Mouse (Mus musculus): ENCODE measurements around the gene Gucy2c. TPM values are rescaled to one million over a fixed set of nuclear protein-coding genes. Genes with fewer than 3 reads are reported as not detected.

The Gucy2c gene
- not detected for total RNA-seq (2021)
- long read RNA-seq, experiment 1, result 0 reads
- long read RNA-seq, experiment 2, result 0 reads

DNA sequence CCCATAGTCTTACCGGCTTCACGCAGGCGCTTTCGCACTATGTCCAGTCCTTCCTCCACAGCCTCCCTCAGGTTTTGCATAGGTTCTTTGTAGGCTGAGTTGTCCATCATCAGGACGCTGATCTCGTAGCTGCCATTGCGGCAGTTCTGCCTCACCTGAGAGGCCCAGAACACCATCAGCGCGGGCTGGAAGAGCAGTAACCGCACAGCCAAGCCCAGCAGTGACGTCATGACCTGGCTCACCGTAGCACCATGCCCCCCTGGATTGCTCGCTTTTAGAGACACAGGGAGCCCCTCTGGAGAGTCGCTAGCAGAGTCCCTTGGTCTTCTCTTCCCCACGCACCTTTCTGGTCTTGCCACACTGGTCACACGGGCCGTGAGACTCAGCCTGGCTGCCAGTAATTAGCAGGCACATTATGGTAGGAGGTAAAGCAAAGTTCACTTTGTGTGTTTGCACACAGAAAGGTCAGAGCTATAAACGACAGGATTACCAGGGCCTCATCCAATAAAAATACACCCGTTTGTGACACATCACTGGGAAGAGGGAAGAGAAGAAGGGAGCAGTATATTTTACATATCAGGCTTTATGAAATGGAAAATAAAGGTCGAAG lies at the start of gene Gucy2c:
Gucy2c (minus strand) TSS at position 389 of the 610 bp plus-strand sequence.
- no peak for DNase-seq

DNA sequence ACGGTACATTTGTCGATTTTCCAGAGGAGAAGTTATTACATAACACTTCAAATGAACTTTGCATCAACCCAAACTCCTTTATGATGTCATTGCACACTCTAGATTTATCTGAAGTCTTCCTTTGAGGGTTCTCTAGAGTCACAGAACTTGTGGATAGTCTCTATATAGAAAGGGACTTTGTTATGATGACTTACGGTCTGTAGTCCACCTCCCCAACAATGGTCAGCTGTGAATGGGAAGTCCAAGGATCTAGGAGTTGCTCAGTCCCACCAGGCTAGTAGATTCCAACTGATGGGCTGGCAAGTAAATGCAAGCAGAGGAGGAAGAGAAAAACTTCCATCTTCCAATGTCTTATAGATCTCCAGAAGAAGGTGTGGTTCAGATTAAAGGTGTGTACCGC lies 47.1 kb upstream of the Gucy2c start:
- DNase-seq, result no peak

DNA sequence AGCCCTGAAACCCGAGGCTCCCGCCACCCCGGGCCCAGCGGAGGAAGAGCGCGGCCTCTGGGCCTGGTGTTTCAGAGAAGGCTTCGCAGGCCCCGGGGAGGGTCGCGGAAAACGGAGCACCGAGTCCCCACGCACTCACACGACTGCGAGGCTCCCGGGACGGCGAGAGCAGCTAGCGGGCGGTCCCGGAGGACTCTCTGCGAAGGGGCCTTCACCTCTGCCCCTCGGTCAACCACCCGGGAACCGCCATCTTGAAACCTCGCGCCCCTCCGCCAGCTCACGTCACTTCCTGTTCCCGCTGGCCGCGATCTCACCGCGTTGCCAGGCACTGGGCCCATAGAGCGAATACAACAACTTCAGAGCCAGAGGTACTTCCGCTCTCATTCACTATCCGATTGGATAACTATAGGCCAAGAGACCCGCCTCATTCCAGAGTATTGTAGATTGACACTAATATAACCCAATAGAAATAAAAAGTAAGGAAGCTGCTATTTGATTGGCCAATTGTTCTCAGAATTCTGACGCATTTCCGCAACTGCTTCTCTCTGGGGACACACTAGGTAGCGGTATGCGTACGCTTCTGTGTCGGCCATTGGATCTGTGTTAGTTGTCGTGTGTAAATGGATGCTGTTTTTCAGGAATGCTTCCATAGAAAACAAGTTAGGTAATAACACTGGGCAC lies 46.5 kb upstream of the Gucy2c start, which contains the start of gene Wbp11:
Wbp11 (minus strand) TSS at position 353 of the 681 bp plus-strand sequence.
- DNase-seq, result peak; percentile 96

DNA sequence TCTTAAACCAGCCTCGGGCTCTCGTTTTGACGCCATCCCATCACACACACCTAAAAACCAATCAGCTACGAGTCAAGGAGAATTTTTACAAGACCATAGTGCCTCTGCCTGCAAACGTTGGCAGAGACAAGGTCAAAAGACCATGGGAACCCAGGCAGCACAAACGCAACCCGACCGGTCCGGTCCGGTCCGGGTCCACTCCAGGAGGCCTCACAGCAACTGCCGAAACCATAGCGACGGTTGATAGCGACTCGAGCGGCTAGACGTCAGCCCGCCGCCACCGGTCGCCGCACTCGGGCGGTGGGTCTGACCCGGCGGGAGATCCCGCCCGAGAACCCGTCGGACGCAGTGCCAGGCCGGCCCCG lies 45.9 kb upstream of the Gucy2c start, which contains the start of gene BC049715:
BC049715 (plus strand) TSS at position 111 of the 365 bp plus-strand sequence.
- no peak for DNase-seq

DNA sequence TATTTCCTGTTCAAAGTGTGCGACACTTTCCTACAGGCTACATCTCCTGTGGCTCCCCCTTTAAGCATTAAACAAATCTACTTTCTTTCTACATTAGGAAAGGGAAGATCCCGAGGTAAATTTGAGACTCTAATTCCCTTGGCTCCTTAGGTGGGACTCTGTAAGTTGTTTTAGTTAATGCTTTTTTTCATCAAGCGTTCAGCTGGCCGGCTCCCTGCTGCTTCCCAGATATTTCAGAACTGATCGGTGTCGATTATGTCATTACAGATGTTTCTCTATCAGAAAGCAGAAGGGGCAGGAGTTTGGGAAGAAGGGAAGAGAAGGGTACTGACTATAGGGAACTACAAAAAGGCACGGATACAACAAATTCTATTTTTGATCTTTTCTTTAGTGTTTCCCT lies 45.6 kb upstream of the Gucy2c start:
- no peak for DNase-seq

DNA sequence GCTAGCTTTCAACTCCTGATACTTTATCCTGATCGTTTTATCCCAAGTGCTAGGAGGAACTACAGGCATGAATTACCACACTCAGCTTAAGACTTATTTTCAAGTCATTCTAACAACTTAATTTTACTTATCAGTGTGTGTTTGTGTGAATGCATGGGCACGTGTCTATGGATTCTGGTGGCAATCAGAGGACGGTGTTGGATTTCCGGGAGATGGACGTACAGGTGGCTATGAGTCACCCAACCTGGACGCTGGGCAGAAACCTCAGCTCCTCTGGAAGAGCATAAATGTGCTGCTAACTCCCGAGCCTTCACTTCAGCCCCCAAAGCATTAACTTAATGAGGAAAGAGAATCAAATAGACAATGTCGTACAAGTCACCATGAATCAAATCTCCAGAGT lies 43.4 kb upstream of the Gucy2c start:
- DNase-seq, result no peak

DNA sequence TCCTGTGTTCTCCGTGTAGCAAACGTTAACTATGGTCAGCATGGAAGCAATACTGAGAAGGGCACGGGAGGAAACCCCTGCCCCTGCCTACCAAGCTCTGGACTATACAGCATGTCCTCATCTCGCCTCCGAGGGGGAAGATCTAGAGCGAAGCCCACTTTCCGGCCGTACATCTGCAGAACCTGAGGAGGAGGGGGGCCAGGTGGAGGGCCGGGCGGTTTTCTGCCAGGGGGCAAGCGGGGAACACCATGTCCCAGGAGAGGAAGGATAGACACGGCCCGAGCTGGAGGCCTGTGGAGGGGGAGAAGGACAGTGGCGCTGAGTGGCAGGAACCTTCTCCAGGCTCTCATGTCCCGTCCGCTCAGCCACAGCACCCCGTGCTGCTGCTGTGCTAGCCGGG lies 39.5 kb upstream of the Gucy2c start:
- no peak for DNase-seq

DNA sequence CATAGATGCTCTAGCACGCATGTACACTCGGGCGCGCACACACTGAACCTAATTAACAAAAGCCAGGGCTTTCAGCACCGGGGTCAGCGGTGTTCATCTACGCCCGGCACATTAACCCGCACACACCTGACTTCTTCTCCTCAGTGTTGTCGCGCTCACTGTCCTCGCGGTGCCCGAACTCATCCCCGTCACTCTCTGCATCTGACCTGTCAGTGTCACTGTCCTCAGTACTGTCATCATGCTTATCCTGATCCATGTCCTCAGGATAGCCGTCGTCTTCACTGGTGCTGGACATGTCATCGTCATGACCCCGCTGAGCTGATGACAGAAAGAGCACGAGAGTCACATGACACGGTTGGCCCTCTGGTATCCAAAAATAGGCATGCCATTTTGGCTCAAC lies 38.8 kb upstream of the Gucy2c start:
- no peak for DNase-seq

DNA sequence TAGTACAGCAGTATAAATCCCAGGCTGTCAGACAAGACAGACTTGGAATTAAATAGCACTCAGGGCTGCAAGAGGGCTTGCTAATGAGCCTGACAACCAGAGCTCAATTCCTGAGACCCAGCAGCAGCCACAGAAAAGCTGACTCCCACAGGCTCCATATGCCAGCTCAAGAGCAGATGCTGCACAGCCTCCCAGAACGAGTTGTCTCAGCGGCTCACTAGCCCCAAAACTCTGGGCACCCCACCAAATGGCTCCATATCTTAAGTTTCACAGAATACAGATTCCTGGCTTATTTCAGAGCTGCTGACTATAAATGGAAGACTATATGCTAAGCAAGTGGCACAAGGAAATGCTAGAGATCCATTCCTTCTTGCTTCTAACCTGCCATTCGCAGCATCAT lies 36.0 kb upstream of the Gucy2c start:
- no peak for DNase-seq

DNA sequence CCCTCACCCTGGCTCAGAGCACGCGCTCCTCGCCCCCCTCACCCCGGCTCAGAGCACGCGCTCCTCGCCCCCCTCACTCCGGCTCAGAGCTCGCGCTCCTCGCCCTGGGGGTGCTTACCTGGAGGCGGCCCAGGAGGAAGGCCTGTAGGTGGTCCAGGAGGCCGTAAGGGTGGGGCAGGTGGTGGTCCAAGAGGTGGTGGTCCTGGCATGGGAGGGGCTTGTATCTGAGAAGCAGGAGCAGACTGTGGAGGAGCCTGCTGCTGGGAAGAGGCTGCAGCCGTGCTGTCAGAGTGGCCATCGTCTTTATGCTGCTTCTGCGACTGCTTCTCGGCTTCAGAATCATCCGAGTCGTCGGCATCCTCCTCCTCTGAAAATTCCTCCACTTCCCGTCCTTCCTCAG lies 35.3 kb upstream of the Gucy2c start:
- DNase-seq, result no peak

DNA sequence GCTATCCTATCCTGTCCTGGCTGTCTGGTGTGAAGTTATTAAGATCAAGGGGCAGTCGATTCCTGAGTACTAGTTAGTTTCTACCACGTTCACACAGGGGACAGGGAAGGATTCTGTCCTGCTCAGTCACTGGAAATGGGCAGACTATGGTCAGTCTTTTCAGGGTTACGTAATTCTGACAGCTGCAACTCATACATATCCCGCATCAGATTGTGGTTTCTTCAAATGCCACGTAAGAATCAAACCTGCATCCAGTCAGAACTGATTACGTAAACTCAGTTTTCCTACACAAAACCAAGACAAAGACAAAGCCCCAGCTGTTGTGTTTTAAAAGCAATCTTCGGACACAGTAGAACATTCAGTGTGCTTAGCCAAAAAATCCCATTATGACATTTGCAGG lies 33.8 kb upstream of the Gucy2c start:
- no peak for DNase-seq

DNA sequence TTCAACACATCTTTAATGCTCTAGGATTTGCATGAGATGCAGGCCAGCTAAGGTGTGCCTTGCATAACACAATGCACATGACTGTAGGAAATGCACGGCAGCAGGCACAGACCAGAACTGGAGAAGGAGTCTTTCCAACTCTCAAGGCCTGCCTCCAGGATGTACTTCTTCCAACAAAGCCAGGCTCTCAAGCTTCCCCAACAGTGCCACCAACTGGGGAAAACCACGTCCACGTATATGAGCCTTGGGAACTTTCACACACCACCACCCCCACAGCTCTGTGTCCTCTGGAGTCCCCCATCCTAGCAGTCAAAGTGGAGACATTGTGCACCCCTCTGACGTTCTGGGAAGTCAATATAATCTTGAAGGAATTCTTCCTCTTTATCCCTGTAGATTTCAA lies 31.6 kb upstream of the Gucy2c start:
- peak; percentile 45 to 55 for DNase-seq

DNA sequence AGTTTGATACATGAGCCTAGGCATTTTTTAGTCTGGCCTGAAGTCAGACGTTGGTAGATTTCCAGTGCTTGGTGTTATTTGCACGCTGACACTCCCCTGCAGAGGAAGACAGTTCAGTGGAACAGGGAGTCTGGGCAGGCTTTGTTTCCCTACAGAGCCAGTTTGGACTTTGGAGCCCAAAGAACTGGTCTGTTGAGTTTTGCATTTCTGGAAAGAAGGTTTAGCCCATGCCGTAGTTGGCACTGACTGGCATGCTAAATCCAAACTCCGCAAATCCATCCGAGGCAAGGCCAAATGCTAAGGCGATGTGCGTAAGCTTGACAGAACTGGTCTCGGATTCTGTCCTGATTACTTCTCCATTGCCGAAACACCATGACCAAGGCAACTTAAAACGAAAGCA lies 29.6 kb upstream of the Gucy2c start:
- DNase-seq, result no peak

DNA sequence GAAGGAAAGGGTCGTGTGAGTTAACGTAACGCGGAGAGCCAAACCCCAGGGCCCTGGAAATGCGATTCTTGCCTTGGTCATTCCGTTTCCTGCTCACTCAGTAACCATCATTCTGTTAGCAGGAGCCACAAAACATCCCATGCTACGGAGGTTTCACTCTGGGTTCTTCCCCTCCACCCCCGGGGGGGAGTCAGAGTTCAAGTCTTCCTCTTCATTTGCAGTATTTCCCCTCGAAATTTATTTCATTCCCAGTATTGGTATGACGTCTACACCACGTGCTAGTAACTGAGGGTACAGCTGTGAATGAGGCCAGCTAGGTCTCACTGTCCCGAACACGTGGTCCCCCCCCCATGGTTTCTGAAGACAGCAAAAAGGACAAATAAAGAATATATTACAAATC lies 28.1 kb upstream of the Gucy2c start:
- DNase-seq, result no peak

DNA sequence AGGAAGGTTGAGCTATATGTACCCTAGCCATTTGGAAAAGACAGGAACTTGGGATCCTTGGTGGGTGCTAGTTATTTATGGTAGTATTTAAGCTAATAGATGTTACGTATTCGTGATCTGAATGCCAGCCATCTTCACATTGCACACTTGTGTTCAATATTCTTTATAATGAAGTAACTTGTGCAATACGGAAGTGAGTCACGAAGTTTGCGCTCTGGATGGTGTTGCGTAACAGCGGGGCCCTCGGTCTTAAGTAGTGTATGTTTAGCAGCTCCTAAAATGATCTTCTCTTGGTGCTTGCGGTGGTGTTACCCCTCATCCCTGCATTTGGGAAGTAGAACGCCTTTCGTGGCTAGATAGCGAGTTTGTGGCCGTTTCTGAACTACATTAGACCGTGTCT lies 27.5 kb upstream of the Gucy2c start:
- peak; percentile 72 to 77 for DNase-seq

DNA sequence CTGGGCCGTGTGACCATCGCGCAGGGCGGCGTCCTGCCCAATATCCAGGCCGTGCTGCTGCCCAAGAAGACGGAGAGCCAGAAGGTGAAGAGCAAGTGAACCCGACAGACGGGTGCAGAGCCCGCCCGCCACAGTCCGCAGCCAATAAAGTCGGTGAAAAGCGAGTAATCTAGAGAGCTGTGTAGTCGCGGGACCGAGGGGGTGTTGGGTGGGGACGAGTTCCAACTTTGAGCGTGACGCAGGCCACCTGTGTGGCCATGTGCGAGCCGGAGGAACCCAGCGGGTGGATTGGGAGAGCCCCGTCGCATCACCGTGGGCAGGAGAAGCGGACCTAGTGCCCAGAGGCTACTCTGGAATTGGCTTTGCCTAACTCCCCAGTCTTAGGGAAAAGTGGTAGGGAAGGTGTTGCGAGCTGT lies 27.1 kb upstream of the Gucy2c start:
- peak; percentile 55 to 56 for DNase-seq

DNA sequence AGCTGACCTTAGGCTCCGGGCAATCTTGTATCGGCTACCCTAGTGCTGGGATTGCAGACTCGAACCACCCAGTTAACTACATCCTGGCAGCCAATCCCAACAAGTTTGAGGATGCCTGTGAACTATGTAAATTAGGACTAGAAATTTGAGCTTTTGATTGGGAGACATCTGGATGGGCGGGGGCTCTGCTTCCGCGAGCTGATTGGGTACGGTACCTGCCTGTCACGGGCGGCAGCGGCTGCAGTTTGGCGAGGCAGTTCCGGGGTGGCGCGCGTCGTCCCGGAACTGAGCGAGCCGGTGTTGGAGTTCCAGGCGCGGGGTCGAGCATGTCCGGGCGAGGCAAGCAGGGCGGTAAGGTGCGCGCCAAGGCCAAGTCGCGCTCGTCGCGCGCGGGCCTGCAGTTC lies 26.5 kb upstream of the Gucy2c start, which contains the start of gene H2afj:
H2afj (plus strand) TSS at position 231 of the 404 bp plus-strand sequence.
- peak; percentile 98 to 99 for DNase-seq

DNA sequence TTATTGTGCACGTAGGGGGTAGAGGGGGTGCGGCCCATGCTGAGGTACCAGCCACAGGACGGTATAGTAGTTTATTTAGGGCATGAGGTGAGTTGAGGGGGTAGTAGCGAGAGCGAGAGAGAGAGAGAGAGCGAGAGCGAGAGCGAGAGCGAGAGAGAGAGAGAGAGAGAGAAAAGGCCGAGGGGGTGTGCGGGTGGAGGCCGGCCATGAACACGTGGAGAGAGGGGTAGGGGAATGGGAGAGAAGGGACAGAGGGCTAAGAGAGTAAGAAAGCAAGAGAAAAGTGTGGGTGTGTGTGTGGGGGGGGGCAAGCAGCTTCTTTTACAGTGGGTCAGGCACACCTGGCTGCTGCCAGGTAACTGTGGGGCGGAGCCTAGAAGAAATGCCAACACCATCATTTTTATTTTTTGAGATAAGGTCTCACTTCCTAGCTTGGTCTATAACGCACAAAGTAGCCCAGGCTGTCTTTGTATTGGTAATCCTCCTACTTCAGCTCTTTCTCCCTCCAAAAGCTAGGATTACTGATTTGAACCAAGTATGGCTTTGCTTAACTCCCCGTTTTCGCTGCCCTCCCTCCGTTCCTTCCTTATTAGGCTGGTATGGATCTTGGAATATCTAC lies 25.9 kb upstream of the Gucy2c start:
- DNase-seq, result no peak

DNA sequence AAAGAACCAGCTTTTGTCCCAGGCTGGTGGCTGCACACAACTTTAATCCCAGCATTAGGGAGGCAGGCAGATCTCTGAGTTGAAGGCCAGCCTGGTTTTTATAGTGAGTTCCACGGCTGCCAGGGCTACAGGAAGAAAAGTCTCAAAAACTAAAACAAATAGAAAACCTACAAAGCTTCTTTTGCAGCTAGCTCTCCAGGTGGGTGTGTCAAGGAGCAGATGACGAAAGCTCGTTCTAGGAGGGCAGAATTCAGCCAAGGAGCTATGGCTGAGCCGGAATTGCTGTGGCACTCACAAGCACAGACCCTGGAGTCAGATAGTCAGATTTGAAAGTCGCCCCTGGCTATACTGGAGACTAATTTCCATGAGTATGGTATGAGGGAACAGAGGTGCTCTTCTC lies 25.3 kb upstream of the Gucy2c start:
- DNase-seq, result no peak

DNA sequence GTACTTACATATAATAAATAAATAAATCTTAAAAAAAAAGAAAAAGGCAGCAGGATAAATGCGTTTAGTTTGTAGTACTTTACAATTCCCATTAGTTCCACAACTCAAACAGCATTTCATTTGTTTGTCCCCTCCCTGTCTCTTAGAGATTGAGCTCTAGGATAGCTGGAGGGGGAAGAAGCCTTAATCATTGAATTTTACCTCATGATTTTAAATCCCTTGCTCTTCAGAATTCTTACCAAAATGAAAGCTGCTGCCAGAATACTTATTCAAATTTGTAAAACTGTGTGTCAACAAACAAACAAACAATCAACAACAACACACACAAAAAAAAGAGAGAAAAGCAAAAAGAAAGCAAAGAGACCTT lies 23.8 kb upstream of the Gucy2c start:
- no peak for DNase-seq

DNA sequence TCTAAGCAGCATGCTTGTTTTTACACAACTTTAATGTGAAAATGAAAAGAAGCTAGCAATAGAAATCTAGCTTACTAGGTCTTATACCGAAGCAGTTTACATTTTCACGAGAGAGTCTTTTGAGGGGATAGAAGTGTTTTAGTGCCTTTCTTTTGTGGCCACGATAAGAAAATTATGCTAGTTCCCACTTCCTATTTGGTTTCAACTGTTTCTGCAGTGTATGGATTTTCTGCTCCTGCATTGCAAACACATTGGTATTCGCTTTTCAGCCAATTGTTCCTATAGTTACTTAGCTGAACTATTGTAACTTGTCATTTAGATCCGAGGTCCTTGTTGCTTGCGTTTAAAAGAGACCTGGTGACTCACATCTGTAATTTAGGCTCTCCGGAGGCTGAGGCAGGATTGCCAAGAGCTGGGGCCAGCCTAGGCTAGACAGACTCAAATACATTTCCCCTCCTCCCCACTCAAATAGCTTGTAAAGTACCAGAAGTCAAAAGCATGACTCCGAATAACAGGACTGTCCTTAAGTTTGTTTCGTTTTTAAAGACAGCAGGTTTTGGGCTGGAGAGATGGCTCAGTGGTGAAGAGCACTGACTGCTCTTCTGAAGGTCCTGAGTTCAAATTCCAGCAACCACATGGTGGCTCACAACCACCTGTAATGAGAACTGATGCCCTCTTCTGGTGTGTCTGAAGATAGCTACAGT lies 23.3 kb upstream of the Gucy2c start:
- DNase-seq, result no peak

DNA sequence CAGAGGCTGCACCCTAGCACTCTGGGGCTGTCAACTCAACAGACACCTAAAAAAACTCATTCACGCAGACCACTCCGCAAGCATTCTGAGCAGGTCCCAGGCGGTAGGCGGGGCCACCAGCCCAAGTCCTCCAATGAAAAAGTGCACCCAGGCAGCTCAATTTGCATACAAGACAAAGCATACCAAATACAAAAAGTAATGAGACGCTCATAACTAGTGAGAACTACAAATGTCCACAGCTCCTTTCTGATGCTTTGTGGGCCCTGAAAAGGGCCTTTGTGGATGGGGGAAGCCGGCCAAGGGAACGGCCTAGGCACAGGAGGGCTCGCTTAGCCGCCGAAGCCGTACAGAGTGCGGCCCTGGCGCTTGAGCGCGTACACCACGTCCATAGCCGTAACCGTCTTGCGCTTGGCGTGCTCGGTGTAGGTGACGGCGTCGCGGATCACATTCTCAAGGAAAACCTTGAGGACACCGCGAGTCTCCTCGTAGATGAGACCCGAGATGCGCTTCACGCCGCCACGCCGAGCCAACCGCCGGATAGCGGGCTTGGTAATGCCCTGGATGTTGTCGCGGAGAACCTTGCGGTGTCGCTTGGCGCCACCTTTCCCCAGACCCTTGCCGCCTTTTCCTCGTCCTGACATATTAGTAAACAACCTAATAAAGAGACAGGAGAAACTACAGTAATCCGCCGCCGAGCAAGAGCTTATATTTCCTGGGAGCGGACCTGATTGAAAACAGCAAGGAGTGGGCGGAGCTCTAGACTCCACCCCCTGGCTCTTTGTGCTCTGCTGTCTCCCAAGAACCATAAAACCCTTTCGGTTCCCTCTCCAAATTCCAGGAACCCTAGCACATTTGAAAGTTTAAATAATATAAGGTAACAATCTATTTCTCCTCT lies 22.4 kb upstream of the Gucy2c start, which contains the start of gene Hist4h4:
Hist4h4 (minus strand) TSS at position 677 of the 895 bp plus-strand sequence.
- DNase-seq, result peak; percentile 93 to 96
